Mouse (Mus musculus): ENCODE measurements around the gene Gpr153.

The Gpr153 gene

DNA sequence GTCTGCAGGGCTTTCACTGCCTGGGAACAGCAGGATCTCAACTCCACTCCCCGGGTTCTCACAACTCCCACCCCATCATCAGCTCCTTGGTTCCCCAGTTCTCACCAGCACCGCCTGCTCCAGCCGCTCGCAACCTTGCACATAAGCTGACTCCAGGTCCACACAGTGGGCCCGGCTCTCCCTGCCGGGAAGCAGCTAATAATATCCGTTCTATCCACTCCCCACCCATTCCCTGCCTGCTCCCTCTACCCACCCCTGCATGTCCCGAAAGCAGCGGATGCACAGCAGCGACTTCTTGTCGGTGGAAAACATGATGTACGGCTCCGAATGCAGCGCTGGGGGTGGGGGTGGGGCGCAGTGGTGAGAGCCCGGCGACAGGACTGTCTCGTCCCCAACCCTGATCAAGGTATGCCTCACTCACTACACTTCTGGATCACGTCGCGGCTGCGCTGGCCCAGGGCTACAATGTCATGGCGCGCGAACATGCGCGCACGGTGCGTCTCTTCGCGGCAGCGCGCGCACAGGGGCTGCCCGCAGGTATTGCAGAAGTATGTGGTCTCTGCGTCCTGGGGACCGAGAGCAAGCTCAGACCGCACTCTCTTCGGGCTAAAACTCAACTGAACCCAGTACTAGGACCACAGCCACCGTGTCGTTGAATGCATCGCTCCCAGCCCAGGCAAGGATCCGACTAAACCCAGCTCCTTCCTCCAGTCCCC lies 41.6 kb downstream of the Gpr153 start:
- intact Hi-C loops (cut with DNase I), result no loop called here

- intact Hi-C loops (cut with DNase I), result no loop called here
Observed at GRCm38 (mm10) chr4:152317631-152318033, 43.6 kb downstream of the Gpr153 start.

DNA sequence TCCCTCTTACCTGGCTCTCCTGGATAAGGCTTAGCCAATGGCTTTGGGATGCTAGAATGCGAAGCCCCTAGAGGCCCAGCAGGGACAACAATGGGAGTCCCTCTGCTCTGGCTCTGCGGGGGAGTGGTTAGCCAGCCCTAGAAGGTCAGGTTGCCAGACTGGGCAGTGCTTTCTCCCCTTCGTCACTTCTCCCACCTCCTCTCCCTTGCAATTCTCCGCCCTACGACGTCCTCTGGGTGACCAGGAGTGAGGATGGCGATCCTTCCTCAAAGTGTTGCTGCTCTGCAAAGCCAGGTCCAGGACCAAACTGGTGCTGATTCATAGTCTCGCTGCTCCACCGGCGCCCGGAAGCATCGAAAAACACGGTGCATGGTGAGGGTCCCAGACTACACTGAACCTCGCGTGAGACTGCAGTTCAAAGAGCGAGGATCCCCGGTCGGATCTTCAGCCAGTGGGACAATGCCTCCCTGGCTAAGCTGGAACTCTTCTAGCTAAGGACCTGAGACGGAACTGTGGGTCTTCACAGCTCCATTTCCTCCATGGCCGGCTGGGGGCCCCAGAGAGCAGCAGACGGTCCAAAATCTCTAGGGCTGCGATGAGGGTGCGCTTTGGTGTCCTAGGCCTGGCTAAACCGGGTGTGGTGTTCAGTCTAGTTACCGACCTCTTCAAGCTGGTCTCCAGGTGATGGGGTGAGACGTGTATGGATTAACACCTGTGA lies 44.6 kb downstream of the Gpr153 start, which contains the start of gene Rnf207:
Gene Rnf207, minus strand, starts transcription at position 477 of the 718 bp plus-strand sequence.
- intact Hi-C loops (cut with DNase I), result no loop called here

DNA sequence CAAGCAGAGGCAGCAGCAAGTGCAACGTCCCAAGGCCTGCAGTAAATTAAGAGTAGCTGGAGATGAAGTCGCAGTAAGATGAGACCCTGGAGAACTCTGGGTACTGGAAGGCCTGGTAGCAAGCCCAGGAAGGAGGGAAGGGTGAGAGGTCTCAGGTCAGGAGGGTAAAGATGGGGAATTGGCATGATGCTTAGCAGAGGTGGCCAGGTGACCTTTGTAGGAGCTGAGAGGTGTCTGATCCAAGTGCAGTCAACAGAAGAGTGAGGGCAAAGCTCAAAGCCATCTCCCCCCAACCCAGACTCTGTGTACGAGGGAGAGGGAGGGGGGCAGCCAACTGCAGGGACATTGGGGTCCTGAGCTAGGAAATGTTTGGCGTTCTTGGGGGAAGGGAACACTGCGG lies 47.4 kb downstream of the Gpr153 start:
- intact Hi-C loops (cut with DNase I), result no loop called here

DNA sequence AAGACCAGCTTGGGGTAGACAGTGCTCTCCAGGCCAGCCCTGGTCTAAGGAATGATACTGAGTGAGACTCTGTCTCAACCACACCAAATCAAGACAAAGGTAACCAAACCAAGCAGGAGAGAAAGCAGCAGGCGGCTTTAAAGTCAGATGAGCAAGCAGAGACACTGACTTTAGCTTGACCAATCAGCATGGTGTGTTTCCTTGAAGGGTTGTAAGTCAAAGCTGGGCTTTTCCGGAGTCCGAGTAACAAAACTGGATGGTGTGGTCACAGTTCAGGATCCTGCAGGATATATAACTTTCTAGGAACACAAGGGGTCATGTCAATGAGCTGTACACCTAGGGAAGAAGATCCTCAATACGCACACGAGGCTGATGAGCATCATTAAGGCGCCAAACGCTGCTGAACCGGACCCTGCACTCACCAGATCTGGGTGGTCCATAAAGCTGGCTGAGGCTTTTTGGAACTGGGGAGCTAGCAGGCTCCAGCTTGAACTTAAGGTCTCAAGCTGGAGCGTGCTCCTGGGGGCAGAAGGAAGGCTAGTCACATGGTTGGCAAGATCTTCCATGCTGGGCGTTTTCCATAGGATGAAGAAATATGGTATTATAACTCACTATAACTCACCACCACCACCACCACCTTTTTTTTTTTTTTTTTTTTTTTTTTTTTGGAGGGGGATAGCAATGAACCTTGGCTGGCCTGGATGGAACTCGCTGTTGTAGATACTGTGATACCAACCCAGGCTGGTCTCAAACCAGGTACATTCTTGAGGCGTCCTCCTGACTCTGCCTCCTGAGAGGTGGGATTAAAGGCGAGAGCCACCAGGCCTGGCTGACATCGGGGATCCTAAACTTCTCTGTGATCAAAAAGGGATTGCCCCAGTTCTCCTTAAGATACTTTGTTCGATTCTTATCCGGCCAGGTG lies 50.9 kb downstream of the Gpr153 start:
- intact Hi-C loops (cut with DNase I), result loop anchor here (5.0 kb wide), 1 partner anchor 162 kb away; no protein-coding TSS in a partner anchor

DNA sequence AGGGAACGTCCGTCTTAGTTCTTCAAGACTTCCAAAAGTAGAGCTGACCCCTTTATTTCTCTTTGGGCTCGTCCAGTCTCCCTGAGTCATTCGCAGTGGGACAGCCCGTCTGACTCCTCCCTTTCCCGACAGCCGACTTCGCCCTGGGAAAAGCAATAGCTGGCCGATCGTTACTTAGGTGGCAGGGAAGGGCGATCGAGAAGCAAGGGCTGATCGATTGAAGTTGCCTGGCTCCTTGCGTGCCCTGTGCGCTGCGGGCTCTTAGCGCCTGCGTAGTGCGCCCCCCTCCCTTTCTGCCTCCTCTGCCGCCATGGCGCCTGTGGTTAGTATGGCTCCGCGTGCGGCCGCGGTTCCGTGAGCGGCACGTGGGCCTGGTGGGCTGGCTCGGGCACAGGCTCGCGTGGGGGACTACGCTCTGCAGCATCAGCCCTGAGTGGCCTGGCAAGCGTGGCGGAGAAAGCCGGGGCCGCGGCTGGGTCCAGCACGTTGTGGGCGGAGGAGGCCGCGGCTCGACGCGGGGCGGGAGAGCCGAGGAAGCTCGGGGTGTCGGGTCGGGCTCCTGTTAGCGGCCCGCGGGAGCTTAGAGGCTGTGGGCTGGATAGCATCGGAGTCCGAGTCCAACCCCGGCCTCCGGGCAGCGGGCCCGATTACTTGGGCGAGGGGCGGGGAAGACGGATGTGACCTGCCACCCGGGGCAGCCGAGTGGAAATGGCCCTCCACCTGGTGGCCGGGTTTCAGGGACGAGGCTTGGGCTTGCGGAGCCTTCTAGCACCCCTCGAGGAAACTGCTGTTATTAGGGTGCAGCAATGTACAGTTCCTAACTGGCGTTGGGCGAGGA lies 51.8 kb downstream of the Gpr153 start, which contains the start of gene Rpl22:
Gene Rpl22, plus strand, starts transcription at position 169 of the 838 bp plus-strand sequence.
- intact Hi-C loops (cut with DNase I), result loop anchor here (5.0 kb wide), 1 partner anchor 162 kb away; no protein-coding TSS in a partner anchor

DNA sequence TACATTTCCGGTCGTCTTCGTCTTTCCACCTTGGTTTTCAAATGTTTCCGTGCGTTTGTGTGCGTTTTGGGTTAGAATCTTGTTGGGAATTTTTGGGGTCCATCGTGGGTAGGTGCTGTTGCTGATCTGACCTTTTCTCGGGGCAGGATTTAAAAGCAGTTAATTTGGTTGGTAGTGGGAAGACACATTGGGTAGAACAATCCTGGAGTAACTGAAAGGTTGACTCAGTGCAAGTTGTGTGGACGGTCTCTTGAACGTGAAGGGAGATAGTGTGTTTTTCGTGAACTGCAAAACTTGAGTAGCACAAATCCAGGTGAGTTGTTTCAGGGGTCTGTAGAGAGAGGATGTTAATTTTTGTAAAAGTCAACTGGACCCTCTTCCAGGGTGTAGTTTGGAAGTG lies 52.5 kb downstream of the Gpr153 start:
- intact Hi-C loops (cut with DNase I), result loop anchor here (5.0 kb wide), 1 partner anchor 161 kb away; no protein-coding TSS in a partner anchor

GRCm38 (mm10) chr4:152328691-152329090 lies 54.7 kb downstream of the Gpr153 start:
- intact Hi-C loops (cut with DNase I), result loop anchor here (5.0 kb wide), 1 partner anchor 159 kb away; no protein-coding TSS in a partner anchor

DNA sequence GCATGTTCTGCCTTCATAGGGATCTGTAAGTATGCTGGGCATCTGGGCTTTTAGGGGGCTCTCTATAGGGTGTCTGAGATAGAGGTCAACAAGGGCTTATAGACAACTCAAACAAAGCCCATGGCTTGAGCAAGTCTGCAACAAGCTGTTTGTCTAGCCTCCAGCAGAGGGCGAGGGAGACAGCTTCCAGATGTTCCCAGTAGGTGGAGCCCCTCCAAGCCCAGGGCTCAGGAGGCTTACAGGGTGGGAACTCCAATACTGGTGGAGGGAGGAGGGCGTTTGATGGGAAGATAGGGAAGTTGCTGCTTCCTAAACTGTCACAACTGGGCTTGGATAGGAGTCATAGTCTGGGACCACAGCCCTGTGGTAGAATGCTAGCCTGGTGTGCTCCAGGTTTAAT lies 58.9 kb downstream of the Gpr153 start:
- intact Hi-C loops (cut with DNase I), result loop anchor here (2.0 kb wide), 1 partner anchor 102 kb away; no protein-coding TSS in a partner anchor

DNA sequence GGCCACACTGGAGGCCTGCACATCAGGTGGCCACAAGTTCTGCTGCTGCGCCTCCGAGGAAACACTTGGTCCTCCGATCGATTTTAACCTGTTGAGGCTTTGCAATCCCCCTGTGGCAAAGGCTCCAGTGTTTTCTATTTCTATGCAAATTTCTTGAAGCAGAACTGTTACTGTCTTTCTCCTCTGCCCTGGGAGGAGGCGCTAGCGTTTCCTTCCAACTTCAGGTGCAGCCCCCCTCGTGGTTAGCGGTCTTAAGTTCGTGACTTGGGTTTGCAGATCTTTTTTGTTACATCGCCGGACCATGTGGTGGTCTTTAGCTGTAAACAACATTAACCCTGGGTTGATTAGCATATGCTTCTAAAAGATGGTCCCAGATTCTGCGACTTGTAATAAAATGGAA lies 59.6 kb downstream of the Gpr153 start:
- intact Hi-C loops (cut with DNase I), result loop anchor here (2.0 kb wide), 1 partner anchor 101 kb away; no protein-coding TSS in a partner anchor
